32 mouse cellular contexts compared by ENCODE assay signal in genomic region chr19:17295211-17295766, GRCm38 (mm10).
DNase-seq lines count a peak whose midpoint lies in the region; ATAC-seq and TF ChIP-seq lines count a peak whose summit lies in the region.
"Had no signal": no experiment of that assay in that cellular context is flagged by ENCODE, and none has a peak within 500 bp of the region (broad histone marks: within the 10 kb centered on the region; RNA-seq: fewer than 3 reads in every experiment).

No protein-coding gene starts in this region.

- TF ChIP-seq POLR2A in CH12.LX (IDR thresholded peaks at IDR 0.05; ENCODE audit: low read depth, low read length) = no peak

- ATAC-seq in inflammation-experienced regulatory T-cells, adult 6 months = peak; percentile 46
- ATAC-seq in frontal cortex, adult (ENCODE audit: low TSS enrichment) = no peak
- no peak for ATAC-seq in cerebellum, adult (ENCODE audit: insufficient number of reproducible peaks, low FRiP score, low TSS enrichment)
- ATAC-seq: forebrain, embryonic 13.5 days; hindbrain, embryonic 16.5 days; intestine, embryonic 16.5 days; midbrain, embryonic 13.5 days had no signal

- no peak for TF ChIP-seq CTCF in CH12.LX (conservative IDR thresholded peaks at IDR 0.05 in 1 of 2, IDR thresholded peaks at IDR 0.05 in 1 of 2; ENCODE audit: low read depth in 2 of 2, low read length in 2 of 2)

- peaks cover 6 to 12% of the 10 kb centered on the region in 2 experiments; a peak in 3 of 4 replicates for H3K4me1 ChIP-seq in CH12.LX (ENCODE audit: control insufficient read depth in 1 of 2, insufficient read depth in 2 of 2)
- H3K4me1 ChIP-seq: embryonic facial prominence, embryonic 10.5 days; embryonic facial prominence, embryonic 15.5 days; forebrain, embryonic 13.5 days; hindbrain, embryonic 10.5 days; lung, embryonic 15.5 days; midbrain, embryonic 13.5 days; neural tube, embryonic 15.5 days had no signal

- peak; percentile 40; the same call in 1 of the 2 replicates for TF ChIP-seq EP300 in CH12.LX (IDR thresholded peaks at IDR 0.05; ENCODE audit: low read length)

- TF ChIP-seq RAD21 in CH12.LX (IDR thresholded peaks at IDR 0.05; ENCODE audit: low read depth, low read length) = no peak

- no peaks in the 10 kb centered on the region for H3K36me3 ChIP-seq in CH12.LX (replicated peaks in 1 of 2; ENCODE audit: control insufficient read depth in 1 of 2, insufficient read depth in 1 of 2, low read length in 1 of 2)
- H3K36me3 ChIP-seq: embryonic facial prominence, embryonic 10.5 days; embryonic facial prominence, embryonic 15.5 days; G1E; hindbrain, embryonic 10.5 days; lung, embryonic 15.5 days; midbrain, embryonic 13.5 days; neural tube, embryonic 15.5 days had no signal

- no peak overlapping the region for H3K4me3 ChIP-seq in CH12.LX (replicated peaks in 1 of 3; ENCODE audit: low read depth in 2 of 3, low read length in 2 of 3, poor library complexity in 1 of 3)
- H3K4me3 ChIP-seq: embryonic facial prominence, embryonic 10.5 days; embryonic facial prominence, embryonic 15.5 days; forebrain, embryonic 13.5 days; gastrocnemius, adult 2 months; hindbrain, embryonic 10.5 days; lung, embryonic 15.5 days; midbrain, embryonic 13.5 days; neural tube, embryonic 15.5 days had no signal

- H3K4me2 ChIP-seq in CH12.LX (ENCODE audit: insufficient read depth, low read depth, poor library complexity, severe bottlenecking) = no peak overlapping the region
- H3K4me2 ChIP-seq: embryonic facial prominence, embryonic 15.5 days; forebrain, embryonic 13.5 days; lung, embryonic 15.5 days; midbrain, embryonic 13.5 days; neural tube, embryonic 15.5 days had no signal

- H3K27ac ChIP-seq in CH12.LX (ENCODE audit: insufficient read depth, low read depth) = no peak overlapping the region
- H3K27ac ChIP-seq: embryonic facial prominence, embryonic 10.5 days; embryonic facial prominence, embryonic 15.5 days; forebrain, embryonic 13.5 days; gastrocnemius, adult 2 months; hindbrain, embryonic 10.5 days; liver, embryonic 14.5 days; lung, embryonic 15.5 days; midbrain, embryonic 13.5 days; neural tube, embryonic 15.5 days; stomach, postnatal 0 days had no signal

- H3K9me3 ChIP-seq in CH12.LX (replicated peaks; ENCODE audit: low read length) = no peaks in the 10 kb centered on the region
- H3K9me3 ChIP-seq: embryonic facial prominence, embryonic 10.5 days; embryonic facial prominence, embryonic 15.5 days; forebrain, embryonic 13.5 days; G1E; hindbrain, embryonic 10.5 days; lung, embryonic 15.5 days; midbrain, embryonic 13.5 days; neural tube, embryonic 15.5 days had no signal

- in situ Hi-C loops in CH12.LX (cut with MboI; ENCODE audit: low pct_ligation_motif_present, low pct_unique_long_range_greater_than_20kb, low sequenced_read_pairs) = no loop called here

- peak; percentile 52 for DNase-seq in CD4-positive helper T cell, adult 2 months (ENCODE audit: low read depth, low spot score)
- DNase-seq in CH12.LX (ENCODE audit: extremely low read depth) = no peak
- DNase-seq in natural killer cell, adult 2 months (ENCODE audit: low spot score in 2 of 2) = peak; percentile 23 to 68
- no peak for DNase-seq in urinary bladder, adult 18-20 months (ENCODE audit: low spot score in 2 of 2)
- DNase-seq: adrenal gland, postnatal 10 days; cerebellum, adult 18-20 months; cerebellum, postnatal 14 days; gastrocnemius, adult 2 months; gastrocnemius, postnatal 36 days; heart, postnatal 14 days; kidney, adult 9 months; kidney, postnatal 14 days; layer of hippocampus, adult 9-11 months; retina, postnatal 1 day; right cerebral cortex, postnatal 14 days; thymus, adult 18-20 months; thymus, postnatal 25 days had no signal

- no peaks in the 10 kb centered on the region for H3K79me2 ChIP-seq in CH12.LX (replicated peaks; ENCODE audit: control insufficient read depth, extremely low read depth, insufficient read depth, poor library complexity, severe bottlenecking)

- no peak overlapping the region for H3K9ac ChIP-seq in CH12.LX (ENCODE audit: insufficient read depth, low read depth)
- H3K9ac ChIP-seq: embryonic facial prominence, embryonic 15.5 days; forebrain, embryonic 13.5 days; liver, embryonic 14.5 days; lung, embryonic 15.5 days; midbrain, embryonic 13.5 days; neural tube, embryonic 15.5 days had no signal

- no peaks in the 10 kb centered on the region for H3K27me3 ChIP-seq in CH12.LX (replicated peaks)
- H3K27me3 ChIP-seq: embryonic facial prominence, embryonic 15.5 days; forebrain, embryonic 13.5 days; lung, embryonic 15.5 days; midbrain, embryonic 13.5 days; neural tube, embryonic 15.5 days had no signal

- dilution Hi-C loops in CH12.LX (cut with MboI; ENCODE audit: extremely low pct_ligation_motif_present, extremely low pct_unique_long_range_greater_than_20kb, low sequenced_read_pairs) = no loop called here

TF ChIP-seq in CH12.LX, 34 proteins besides CTCF, POLR2A, EP300 and RAD21:
- no peak for TF ChIP-seq ELF1 (IDR thresholded peaks at IDR 0.05; ENCODE audit: low read depth, low read length)
- no peak for TF ChIP-seq MXI1 (IDR thresholded peaks at IDR 0.05; ENCODE audit: low read depth, low read length)
- TF ChIP-seq MAX (IDR thresholded peaks at IDR 0.05; ENCODE audit: low read length) = no peak
- peak; percentile 90 for TF ChIP-seq ZKSCAN1 (IDR thresholded peaks at IDR 0.05; ENCODE audit: borderline replicate concordance, low read depth, low read length)
- 0 out of 2 replicates have a peak, but pooled peaks have one; percentile 5 for TF ChIP-seq SMC3 (IDR thresholded peaks at IDR 0.05; ENCODE audit: low read depth, low read length)
- TF ChIP-seq MYC (IDR thresholded peaks at IDR 0.05; ENCODE audit: low read depth, low read length) = no peak
TF ChIP-seq in CH12.LX: peak in this region for 2.

Comparison
In these comparisons a context has a peak if more than half of its experiments do, and no peak if none do; other contexts are left out.
1. DNase-seq: peak in CD4-positive helper T cell, adult 2 months (single experiment) and natural killer cell, adult 2 months (2 of 2); none in CH12.LX (single experiment) and urinary bladder, adult 18-20 months (0 of 2).